Mouse (Mus musculus): ENCODE data around the gene Zmynd10. TPM values are rescaled to one million over a fixed set of nuclear protein-coding genes. Genes with fewer than 3 reads are reported as not detected.
A peak's percentile ranks its signal among the peaks of the same experiment; 100 is the strongest.

Zmynd10 gene
- polyA plus RNA-seq, 1 experiment, result 52.6 TPM

DNA sequence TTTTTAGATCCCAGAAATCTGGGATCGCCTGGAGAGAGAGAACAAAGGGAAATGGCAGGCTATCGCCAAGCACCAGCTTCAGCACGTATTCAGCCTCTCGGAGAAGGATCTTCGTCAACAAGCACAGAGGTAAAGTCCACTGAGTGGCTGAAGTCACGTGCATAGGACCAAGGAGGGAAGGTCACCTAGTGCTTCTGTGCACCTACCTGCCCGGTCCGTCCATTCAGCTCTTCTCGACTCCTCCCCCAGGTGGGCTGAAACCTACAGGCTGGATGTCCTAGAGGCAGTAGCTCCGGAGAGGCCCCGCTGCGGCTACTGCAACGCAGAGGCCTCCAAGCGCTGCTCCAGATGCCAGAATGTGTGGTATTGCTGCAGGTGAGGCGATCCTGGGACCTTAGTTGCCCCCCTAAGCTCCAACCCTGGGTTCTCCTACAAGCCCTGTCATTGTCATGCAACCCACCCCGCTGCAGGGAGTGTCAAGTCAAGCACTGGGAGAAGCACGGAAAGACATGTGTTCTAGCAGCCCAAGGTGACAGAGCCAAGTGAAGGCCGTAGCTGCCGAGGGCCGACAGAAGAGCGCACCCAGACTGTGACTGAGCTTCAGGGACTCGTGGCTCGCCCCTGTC lies 3.5 kb downstream of the Zmynd10 start:
- peak overlapping the region; percentile 89 for H3K27ac ChIP-seq (ENCODE audit: insufficient read depth, low read depth, low read length)
- WGBS, result 53% methylated on average over 23 of the region's 23 CpGs
- TF ChIP-seq CTCF (conservative IDR thresholded peaks at IDR 0.05; ENCODE audit: insufficient read depth, insufficient read length, low read depth, low read length) (no peak), POLR2A (IDR thresholded peaks at IDR 0.05; ENCODE audit: low read depth, low read length) (peak; percentile 1)
- no peaks in the 10 kb centered on the region for H3K27me3 ChIP-seq (replicated peaks; ENCODE audit: control insufficient read depth, insufficient read depth, low read length)
- H3K4me1 ChIP-seq (ENCODE audit: control insufficient read depth, insufficient read depth, low read length), result peaks cover 32% of the 10 kb centered on the region; the same call in 1 of the 2 replicates
- no peaks in the 10 kb centered on the region for H3K36me3 ChIP-seq (ENCODE audit: control insufficient read depth, insufficient read depth, low read length)
- DNase-seq, result peak; percentile 95
- peak overlapping the region; percentile 67 for H3K4me3 ChIP-seq (ENCODE audit: insufficient read depth, low read depth, low read length)

DNA sequence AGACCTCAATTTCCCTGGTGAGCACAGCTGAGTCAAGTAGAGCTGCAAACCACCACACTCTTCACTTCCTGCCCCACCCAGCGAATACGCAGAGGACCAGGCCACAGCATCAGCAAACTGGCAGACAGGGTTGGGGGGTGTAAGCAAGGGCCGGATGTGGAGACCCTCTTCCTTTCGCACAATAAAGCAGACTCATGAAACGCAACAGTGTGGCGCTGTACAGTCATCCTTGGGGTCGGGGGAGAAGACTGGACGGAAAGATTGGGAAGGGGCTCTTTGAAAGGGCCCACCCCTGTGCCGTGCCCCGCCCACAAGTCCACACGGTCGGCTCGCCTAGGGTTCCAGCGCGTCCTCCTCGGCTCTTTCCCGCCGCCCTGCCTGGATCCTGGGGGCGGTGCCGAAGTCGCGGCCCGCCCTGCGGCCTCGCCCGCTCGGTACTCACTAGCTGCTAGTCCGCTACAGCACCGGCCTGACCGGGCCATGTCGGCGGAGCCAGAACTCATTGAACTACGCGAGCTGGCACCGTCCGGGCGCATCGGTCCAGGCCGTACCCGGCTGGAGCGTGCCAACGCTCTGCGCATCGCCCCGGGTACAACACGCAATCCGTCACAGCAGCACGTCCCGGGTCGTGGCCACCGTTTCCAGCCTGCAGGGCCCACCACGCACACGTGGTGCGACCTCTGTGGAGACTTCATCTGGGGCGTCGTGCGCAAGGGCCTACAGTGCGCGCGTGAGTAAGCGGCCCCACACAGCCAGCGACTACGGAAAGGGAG lies 4.2 kb downstream of the Zmynd10 start, which contains the start of gene Rassf1:
Gene Rassf1, plus strand, starts transcription at position 439 of the 773 bp plus-strand sequence.
- no peaks in the 10 kb centered on the region for H3K36me3 ChIP-seq (ENCODE audit: control insufficient read depth, insufficient read depth, low read length)
- DNase-seq, result peak; percentile 90
- H3K27me3 ChIP-seq (replicated peaks; ENCODE audit: control insufficient read depth, insufficient read depth, low read length), result no peaks in the 10 kb centered on the region
- peak within 1 kb of the TSS; percentile 67 for H3K4me3 ChIP-seq (ENCODE audit: insufficient read depth, low read depth, low read length)
- TF ChIP-seq POLR2A (IDR thresholded peaks at IDR 0.05; ENCODE audit: low read depth, low read length) (peak; percentile 29), CTCF (conservative IDR thresholded peaks at IDR 0.05; ENCODE audit: insufficient read depth, insufficient read length, low read depth, low read length) (no peak)
- H3K4me1 ChIP-seq (ENCODE audit: control insufficient read depth, insufficient read depth, low read length), result peaks cover 33% of the 10 kb centered on the region; the same call in 1 of the 2 replicates
- H3K27ac ChIP-seq (ENCODE audit: insufficient read depth, low read depth, low read length), result peak within 1 kb of the TSS; percentile 89
- WGBS, result 8% methylated on average over 63 of the region's 63 CpGs

DNA sequence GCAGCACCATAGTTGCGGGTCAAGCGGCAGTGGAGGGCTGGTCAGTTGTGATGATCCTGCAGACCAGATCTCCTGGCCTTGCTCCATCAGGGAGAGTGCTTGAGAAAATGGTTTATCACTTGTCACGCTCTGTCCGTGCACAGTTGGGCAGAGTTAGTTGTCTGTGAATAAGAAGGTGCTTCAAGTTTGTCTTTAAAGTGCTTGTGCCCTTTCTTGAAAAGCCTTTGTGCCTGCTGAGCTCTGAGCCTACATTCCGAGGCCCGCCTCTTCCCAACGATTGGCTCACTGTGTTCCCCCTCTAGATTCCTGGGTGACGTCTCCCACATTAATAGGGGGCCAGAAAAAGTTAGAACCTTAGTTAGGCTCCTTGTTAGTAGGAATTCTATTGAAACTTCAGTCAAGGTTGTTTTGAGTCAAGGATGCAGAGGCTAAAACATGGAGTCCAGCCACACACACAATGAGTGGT lies 4.8 kb downstream of the Zmynd10 start:
- no peak for TF ChIP-seq CTCF (conservative IDR thresholded peaks at IDR 0.05; ENCODE audit: insufficient read depth, insufficient read length, low read depth, low read length)
- TF ChIP-seq POLR2A (IDR thresholded peaks at IDR 0.05; ENCODE audit: low read depth, low read length), result no peak
- H3K4me1 ChIP-seq (ENCODE audit: control insufficient read depth, insufficient read depth, low read length), result peaks cover 37% of the 10 kb centered on the region; the same call in 1 of the 2 replicates
- H3K4me3 ChIP-seq (ENCODE audit: insufficient read depth, low read depth, low read length), result peak overlapping the region; percentile 67
- no peak for DNase-seq
- H3K27ac ChIP-seq (ENCODE audit: insufficient read depth, low read depth, low read length), result peak overlapping the region; percentile 51
- no peaks in the 10 kb centered on the region for H3K27me3 ChIP-seq (replicated peaks; ENCODE audit: control insufficient read depth, insufficient read depth, low read length)
- no peaks in the 10 kb centered on the region for H3K36me3 ChIP-seq (ENCODE audit: control insufficient read depth, insufficient read depth, low read length)
- 33% methylated on average over 8 of the region's 8 CpGs for WGBS

DNA sequence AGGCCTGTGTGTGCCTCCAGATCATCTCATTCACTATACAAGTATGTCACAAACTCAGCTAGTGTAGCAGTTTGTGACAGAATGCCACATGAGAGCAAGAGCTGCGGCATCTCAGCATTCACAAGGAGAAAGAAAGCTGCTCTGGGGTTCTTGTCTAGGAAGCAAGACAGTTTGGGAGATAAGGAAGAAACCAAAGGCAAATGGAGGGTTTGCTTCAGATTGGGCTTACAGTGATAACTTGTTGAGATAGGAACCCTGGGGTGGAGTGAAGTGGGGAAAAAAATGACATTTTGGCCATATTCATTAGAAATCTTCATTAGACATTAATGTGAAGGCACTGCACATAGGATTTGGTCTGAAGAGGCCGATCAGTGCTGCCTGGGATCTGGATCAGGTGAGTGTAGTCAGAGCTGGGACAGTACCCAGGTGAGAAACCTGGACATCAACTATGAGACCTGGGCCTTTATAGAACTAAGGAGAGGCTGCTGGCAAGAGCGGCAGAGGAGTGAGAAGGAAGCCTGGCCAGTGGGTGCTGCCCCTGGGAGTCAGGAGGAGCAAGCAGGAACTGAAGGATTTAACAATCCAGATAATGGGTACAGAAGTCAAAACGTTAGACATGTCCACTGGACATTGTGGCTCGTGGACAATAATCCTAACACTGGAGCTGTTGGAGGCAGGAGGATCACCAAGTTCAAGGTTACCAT lies 5.7 kb downstream of the Zmynd10 start:
- Histone ChIP-seq H3K27ac (ENCODE audit: insufficient read depth, low read depth, low read length) (no peak overlapping the region), H3K4me1 (ENCODE audit: control insufficient read depth, insufficient read depth, low read length) (peaks cover 32% of the 10 kb centered on the region; the same call in 1 of the 2 replicates)
- no peak for DNase-seq

DNA sequence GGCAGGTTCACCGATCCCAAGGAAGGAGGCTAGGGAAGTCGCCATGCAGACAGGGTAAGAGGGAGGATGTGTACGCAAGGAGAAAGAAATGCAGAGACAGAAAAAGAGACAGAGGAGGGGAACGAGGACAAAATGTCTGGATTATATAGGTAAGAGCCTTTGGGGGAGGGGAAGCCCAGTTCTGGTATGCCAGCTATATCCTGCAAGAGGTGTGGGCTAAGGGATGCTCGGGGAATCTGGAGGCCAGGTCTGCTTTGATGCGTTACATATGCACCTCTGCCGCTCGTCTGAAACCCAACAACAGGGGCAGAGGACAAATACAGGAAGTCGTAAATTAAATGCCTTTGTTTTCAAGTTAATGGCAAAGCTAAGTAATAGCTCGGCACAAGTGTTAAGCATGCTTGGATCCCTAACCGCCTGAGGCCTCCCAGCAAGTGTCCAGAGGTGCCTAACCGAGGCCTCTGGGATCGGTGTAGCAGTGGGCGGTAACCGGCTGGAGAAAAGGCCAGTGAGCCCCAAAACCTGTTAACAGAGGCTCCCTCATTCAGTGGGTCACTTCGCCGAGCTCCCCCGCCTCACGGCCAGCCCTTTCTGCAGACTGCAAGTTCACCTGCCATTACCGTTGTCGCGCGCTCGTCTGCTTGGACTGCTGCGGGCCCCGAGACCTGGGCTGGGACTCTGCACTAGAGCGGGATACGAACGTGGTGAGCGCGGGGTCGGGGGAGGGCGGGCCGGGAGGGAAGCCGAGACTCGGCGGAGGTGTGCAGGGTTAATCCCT lies 6.6 kb downstream of the Zmynd10 start:
- peak overlapping the region; percentile 45 for H3K4me3 ChIP-seq (ENCODE audit: insufficient read depth, low read depth, low read length)
- peak overlapping the region; percentile 70 for H3K27ac ChIP-seq (ENCODE audit: insufficient read depth, low read depth, low read length)
- TF ChIP-seq POLR2A (IDR thresholded peaks at IDR 0.05; ENCODE audit: low read depth, low read length) (no peak), CTCF (conservative IDR thresholded peaks at IDR 0.05; ENCODE audit: insufficient read depth, insufficient read length, low read depth, low read length) (no peak)
- H3K27me3 ChIP-seq (replicated peaks; ENCODE audit: control insufficient read depth, insufficient read depth, low read length), result no peaks in the 10 kb centered on the region
- 7% methylated on average over 37 of the region's 37 CpGs for WGBS
- H3K4me1 ChIP-seq (ENCODE audit: control insufficient read depth, insufficient read depth, low read length), result peaks cover 28% of the 10 kb centered on the region; the same call in 1 of the 2 replicates
- DNase-seq, result peak; percentile 72
- peaks cover 3% of the 10 kb centered on the region; the same call in 1 of the 2 replicates for H3K36me3 ChIP-seq (ENCODE audit: control insufficient read depth, insufficient read depth, low read length)

More for the DNA sequence above, 5.7 kb downstream of the Zmynd10 start:
- 78% methylated on average over 5 of the region's 5 CpGs for WGBS
- H3K36me3 ChIP-seq (ENCODE audit: control insufficient read depth, insufficient read depth, low read length), result peaks cover 3% of the 10 kb centered on the region; the same call in 1 of the 2 replicates
- no peaks in the 10 kb centered on the region for H3K27me3 ChIP-seq (replicated peaks; ENCODE audit: control insufficient read depth, insufficient read depth, low read length)
- no peak overlapping the region for H3K4me3 ChIP-seq (ENCODE audit: insufficient read depth, low read depth, low read length)
- TF ChIP-seq CTCF (conservative IDR thresholded peaks at IDR 0.05; ENCODE audit: insufficient read depth, insufficient read length, low read depth, low read length) (no peak), POLR2A (IDR thresholded peaks at IDR 0.05; ENCODE audit: low read depth, low read length) (no peak)

DNA sequence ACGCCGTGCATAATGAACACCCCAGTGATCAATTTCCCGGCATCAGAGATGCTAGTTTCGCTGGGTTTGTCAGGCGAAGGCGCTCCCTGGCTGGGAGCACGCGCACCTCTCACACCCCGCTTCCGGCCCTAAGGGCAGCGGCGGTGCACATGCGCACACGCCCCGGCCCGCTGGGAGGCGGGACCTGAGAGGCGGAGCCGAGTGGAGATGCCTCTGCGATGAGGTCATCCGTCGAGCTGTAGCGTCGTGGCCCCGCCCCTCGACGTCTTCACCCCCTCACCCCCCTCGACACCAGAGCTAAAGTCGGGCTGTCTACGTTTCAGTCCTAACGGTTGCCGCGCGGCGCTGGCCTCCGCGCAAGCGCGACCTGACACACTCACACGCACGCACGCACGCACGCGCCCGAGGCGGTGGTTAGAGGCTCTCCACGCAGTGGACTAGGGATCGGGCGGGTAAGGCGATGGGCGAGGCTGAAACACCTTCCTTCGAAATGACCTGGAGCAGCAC lies 7.3 kb downstream of the Zmynd10 start:
- TF ChIP-seq POLR2A (IDR thresholded peaks at IDR 0.05; ENCODE audit: low read depth, low read length) (peak; percentile 62), CTCF (conservative IDR thresholded peaks at IDR 0.05; ENCODE audit: insufficient read depth, insufficient read length, low read depth, low read length) (no peak)
- H3K4me1 ChIP-seq (ENCODE audit: control insufficient read depth, insufficient read depth, low read length), result peaks cover 28% of the 10 kb centered on the region; the same call in 1 of the 2 replicates
- H3K27me3 ChIP-seq (replicated peaks; ENCODE audit: control insufficient read depth, insufficient read depth, low read length), result no peaks in the 10 kb centered on the region
- H3K4me3 ChIP-seq (ENCODE audit: insufficient read depth, low read depth, low read length), result peak overlapping the region; percentile 68
- under 1% methylated on average over 53 of the region's 53 CpGs for WGBS
- DNase-seq, result peak; percentile 97
- peaks cover 3% of the 10 kb centered on the region; the same call in 1 of the 2 replicates for H3K36me3 ChIP-seq (ENCODE audit: control insufficient read depth, insufficient read depth, low read length)
- H3K27ac ChIP-seq (ENCODE audit: insufficient read depth, low read depth, low read length), result peak overlapping the region; percentile 94
